Mouse (Mus musculus) forebrain, embryonic 12.5 days (tissue): ENCODE measurements around the gene Ccl9. TPM values are rescaled to one million over a fixed set of nuclear protein-coding genes. Genes with fewer than 3 reads are reported as not detected.

Source experiments
- polyA plus RNA-seq: library from polyadenylated mRNA; unstranded; fragments of >200 nt; fragmentation: Nextera tagmentation; extraction: Ambion mirVana; gene quantifications from 2 replicates; pipeline ENCODE4 v1.2.1, GENCODE M21; 2016

The Ccl9 gene
- polyA plus RNA-seq, 1 experiment from 2014 or later = 1.1 TPM

Other genes with a start within 250 kb of the Ccl9 start
- 11.0 and 13.9 TPM in 2 replicates for gene Rasl10b, start 169.5 kb downstream of the Ccl9 start, polyA plus RNA-seq
- gene Gas2l2, start 149.2 kb downstream of the Ccl9 start, polyA plus RNA-seq = 0.08 and 0.22 TPM in 2 replicates
- 0.29 and 0.35 TPM in 2 replicates for gene 1700020L24Rik, start 141.0 kb downstream of the Ccl9 start, polyA plus RNA-seq
- gene Mmp28, start 115.6 kb downstream of the Ccl9 start, polyA plus RNA-seq = 1.5 and 2.7 TPM in 2 replicates
- 14.7 and 20.0 TPM in 2 replicates for gene Taf15, start 105.5 kb downstream of the Ccl9 start, polyA plus RNA-seq
- 0.10 TPM in 1 of 2 replicates, not detected in the other for gene Heatr9, start 56.5 kb downstream of the Ccl9 start, polyA plus RNA-seq
- gene Ccl5, start 48.1 kb downstream of the Ccl9 start, polyA plus RNA-seq = not detected in 2 replicates
- 0.44 and 0.91 TPM in 2 replicates for gene Ccl6, start 14.5 kb upstream of the Ccl9 start, polyA plus RNA-seq
- gene Rpl9-ps1, start 67.0 kb upstream of the Ccl9 start, polyA plus RNA-seq = not detected in 2 replicates
- gene Ccl3, start 70.7 kb upstream of the Ccl9 start, polyA plus RNA-seq = 0.43 and 1.00 TPM in 2 replicates
- gene Ccl4, start 83.9 kb upstream of the Ccl9 start, polyA plus RNA-seq = not detected in 2 replicates
- gene Wfdc17, start 125.4 kb upstream of the Ccl9 start, polyA plus RNA-seq = not detected in 2 replicates
- gene Wfdc18, start 130.4 kb upstream of the Ccl9 start, polyA plus RNA-seq = not detected in 2 replicates
- gene Wfdc21, start 168.3 kb upstream of the Ccl9 start, polyA plus RNA-seq = not detected in 2 replicates
- 33.5 and 34.9 TPM in 2 replicates for gene Heatr6, start 175.1 kb upstream of the Ccl9 start, polyA plus RNA-seq